Mouse (Mus musculus): Measurements from ENCODE around the gene Akirin1.

Gene Akirin1

DNA sequence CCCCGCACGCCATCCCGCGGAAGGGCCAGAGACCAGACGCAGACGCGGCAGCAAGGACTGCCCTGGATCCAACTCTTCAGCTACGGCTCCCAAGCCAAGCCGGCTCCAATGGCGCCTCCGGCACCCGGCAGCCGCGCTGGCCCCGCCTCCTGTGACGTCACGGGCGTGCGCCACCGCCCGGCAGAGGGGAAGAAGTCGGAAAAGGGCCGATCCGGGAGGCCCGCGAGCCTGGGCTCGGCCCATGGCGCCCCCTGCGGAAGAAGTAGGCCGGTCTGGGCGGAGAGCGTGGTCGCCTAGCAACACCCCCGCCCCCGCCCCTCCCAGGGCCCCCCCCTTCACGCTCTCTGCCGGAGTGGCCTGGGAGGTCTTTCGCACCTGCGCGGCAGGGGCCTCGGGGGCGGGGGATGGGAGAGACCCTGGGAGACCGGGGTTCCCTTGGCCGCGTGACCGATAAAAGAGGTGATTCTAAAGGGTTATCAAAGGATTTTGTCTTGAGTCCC, at the start of gene Akirin1:
TSS of gene Akirin1 (minus strand) at position 194 of the 500 bp plus-strand sequence.
- DNase-seq (ENCODE audit: low spot score in 2 of 2), result peak; percentile 96 to 97

DNA sequence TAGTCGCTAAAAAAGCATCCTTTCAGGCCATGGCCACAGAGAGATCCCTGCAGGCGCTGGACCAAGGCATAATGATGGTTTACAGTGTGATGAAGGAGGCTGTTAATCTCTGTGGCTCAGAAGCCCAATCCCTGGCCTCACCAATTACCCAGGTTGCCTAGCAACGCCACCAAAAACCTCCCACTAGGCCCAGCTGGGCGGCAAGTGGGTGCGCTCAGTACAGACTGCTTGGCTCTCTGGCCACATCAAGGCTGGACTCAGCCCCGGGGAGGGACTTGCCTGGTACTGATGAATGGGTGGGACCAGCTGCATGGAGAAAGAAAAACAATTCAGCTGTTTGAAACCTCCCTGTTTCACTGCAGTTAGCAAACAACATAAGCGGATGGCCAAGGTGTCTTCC, 47.7 kb upstream of the Akirin1 start:
- DNase-seq (ENCODE audit: low spot score in 2 of 2), result no peak

DNA sequence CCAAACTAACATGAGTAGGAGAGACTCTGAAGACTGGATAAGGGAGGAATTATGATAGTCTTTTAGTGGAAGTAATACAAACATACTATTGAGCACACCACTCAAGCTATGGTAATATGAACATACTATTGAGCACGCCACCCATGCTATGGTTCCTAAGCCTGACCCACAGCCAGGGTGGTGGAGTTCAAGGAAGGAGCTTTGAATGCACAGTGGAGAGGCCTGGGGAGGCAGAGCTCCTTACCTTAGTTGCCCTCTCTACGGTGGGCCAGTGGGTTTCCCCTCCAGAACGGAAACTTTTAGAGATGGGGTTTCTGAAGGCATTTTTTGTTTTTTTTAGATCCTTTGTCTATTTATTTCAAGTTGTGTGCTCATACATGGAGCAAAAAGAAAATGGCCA, 47.3 kb upstream of the Akirin1 start:
- DNase-seq (ENCODE audit: low spot score in 2 of 2), result no peak

DNA sequence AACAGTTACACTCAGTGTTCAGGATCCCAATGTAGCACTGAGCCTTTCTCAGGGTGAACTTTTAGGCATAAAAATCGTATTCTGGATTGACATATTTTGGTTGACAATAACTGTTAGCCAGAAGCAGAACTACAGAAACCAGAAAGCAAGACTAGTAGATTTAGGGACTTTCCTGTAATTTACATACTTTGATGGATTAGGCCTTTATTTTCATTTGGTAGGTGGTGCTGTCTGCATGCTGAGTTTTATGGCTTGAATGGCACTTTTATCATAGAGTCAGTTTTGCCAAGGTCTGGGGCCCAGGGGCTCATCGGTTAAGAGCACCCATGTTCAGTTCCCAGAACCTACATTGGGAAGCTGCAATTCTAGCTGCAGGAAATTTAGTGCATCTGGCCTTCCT, 44.9 kb upstream of the Akirin1 start:
- no peak for DNase-seq (ENCODE audit: low spot score in 2 of 2)

DNA sequence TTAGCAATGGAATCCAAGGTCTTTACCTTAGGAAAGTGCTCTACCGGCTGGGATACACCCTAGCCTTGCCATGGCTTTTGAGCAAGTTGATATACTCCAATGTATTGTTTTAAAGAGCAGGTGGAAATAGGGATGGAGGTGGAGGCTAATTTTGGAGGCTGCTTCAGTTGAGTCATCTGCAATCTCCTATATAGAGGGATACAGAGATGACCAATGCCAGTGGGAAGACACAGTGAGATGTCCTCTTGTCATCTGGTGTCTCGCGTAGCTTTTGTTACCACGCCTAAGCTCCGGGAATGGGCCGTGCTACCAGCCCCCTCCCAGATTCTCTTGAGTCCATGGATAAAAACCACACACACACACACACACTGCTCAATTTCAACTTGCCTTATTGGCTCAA, 43.0 kb upstream of the Akirin1 start:
- DNase-seq (ENCODE audit: low spot score in 2 of 2), result no peak

DNA sequence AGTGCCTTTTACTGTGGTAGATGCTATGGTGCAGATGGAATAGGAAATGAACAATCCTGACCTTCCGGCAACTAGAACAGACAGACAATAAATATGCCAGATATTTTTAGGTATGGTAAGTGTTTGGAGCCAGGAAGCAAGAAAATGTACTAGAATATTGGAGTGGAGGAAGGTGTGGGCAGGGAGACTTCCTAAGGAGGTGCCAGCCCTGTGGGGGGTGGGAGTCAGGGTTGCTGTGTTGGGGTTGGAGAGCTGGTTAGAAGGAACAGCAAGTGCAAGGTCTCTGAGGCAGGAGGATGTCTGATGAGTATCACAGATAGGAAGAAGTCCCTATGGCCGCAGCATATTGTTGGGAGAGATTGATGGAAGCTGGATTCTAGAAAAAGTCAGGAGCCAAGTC, 42.5 kb upstream of the Akirin1 start:
- DNase-seq (ENCODE audit: low spot score in 2 of 2), result no peak

DNA sequence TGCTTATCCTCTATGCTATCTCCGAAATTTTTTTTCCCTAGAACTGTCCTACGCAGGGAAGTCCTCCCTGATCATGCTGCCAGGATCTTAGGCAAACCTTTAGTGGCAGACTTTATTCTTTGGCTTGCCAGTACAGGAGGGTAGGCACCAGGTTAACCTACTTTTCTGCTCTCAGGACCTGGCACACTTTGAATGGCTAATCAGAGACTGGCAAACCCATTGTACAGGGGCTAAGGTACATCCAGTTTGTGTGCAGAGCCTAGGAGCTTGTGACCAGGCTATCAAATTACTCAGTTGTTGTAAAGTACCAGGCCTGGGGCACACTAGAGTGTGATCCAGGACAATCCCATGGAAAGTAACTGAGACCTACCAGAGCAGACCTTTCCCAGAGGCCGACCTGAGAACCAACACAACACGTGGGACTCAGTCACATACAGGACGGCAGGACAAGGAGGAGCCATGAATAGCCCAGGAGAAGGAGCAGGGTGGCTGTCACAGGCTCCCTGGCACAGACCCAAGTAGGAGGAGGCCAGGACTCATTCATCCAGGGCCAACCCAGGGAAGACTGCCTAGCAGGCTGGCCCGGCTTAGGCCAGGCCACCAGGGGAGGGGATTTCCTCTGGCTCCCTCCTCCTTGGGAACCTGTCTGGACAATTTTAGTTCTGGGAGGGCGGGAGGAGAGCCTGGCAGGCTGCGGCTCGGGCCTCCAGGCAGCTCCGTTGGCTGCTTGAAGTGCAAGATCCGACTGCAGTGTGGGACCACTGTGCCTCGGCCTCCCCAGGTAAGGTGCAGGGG, 37.2 kb upstream of the Akirin1 start, which contains the start of gene Rhbdl2:
TSS of gene Rhbdl2 (plus strand) at position 684 of the 795 bp plus-strand sequence.
- DNase-seq (ENCODE audit: low spot score in 2 of 2), result peak; percentile 63 to 77

DNA sequence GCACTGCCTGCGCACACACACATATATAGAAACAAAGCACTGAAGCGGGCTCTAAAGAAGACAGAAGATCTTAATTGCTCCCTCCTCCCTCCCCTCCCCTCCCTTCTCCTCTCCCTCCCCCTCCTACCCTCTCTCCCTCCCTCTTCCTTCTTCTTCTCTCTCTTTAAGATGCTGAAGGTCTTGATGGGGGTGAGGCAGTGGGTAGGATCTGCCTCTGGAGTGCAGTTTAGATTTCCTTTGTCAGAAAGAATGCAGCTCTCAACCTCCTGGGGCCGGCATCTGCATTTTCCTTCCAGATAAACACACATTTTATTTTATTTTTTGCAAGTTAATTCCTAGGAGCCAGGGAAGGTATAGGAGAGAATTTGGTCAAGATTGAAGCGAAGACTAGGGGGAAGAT, 18.1 kb upstream of the Akirin1 start:
- no peak for DNase-seq (ENCODE audit: low spot score in 2 of 2)

DNA sequence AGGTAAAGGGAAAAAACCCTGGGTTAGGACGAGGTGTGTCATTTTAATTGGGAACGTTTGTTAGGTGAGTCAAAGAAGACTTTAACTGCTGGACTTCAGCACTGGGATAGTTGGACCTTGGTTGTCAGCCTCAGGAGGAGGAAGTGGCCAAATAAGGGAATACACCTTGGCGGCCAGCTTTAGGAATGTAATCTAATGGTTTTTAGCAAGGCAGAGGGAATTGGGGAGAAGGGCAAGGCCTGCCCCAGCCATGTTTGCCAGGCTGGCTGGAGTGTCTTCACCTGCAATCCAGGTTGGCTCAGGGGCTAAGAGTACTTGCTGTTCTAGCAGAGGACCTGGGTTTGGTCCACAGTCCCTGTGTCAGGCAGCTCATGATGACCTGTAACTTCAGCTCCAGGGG, 17.7 kb upstream of the Akirin1 start:
- no peak for DNase-seq (ENCODE audit: low spot score in 2 of 2)

DNA sequence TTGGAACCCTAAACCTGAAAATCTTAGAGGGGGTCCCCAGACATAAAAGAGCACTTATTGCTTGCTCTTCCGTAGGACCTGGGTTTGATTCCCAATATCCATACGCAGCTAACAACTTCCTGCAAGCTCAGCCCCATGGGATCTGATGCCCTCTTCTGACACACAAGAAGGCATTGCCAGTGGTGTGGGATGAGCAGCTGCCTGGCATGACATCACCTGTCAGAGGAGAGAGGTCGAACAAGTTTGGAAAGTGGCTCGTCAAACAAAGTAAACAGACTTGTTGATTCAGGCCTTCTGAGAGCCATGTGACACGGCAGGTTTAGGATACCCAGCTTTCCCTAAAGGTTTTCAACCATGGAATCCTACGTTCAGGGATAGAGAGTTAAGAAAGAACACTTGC, 14.9 kb upstream of the Akirin1 start:
- DNase-seq (ENCODE audit: low spot score in 2 of 2), result no peak

DNA sequence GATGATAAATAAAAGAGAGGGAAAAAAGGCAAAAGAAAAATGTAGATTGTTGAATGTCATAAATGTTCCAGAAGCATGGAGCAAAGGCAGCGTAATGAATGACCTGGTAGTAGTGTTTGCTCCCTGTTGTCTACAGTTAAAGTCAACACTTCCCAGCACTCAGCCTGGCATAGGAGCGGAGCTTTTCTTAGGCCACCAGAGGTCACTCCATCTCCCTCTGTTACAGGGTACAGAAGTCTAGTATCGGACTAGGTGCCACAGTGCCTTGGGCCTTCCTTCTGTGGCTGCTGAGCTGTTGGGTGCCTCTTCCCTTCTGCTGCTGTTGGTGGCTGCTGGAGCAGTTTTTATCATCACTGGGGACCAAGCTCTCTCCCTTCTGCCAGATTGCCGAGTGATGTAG, 8.2 kb upstream of the Akirin1 start:
- peak; percentile 14 to 21 for DNase-seq (ENCODE audit: low spot score in 2 of 2)

DNA sequence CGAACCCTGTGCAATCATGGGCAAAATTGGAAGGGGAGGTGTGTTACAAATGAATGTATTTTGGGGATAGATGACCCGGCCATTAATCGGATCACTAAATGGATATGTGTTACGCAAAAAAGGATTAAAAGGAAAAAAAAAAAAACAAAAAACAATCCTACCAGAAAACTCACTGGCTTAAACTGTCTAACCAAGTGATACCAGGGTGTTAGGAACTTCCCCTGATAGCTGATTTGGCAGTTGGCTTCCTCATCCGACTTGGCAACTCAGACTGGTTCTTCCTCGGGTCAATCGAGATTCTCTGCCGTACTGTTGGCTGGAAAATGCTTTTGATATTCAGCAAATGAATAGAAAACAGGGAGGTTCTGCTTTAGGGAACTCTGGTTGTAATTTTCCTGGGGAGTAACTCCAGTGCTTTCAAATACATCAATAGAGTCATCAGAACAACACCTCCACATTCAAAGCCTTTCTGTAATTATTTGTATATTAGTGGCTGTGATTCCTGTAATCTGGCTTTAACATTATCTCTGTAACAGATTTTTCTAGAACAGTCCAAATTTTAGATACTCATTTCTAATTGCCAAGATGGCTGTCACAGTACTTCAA, 665 bp upstream of the Akirin1 start:
- DNase-seq (ENCODE audit: low spot score in 2 of 2), result peak in 1 of 2 experiments; percentile 10

DNA sequence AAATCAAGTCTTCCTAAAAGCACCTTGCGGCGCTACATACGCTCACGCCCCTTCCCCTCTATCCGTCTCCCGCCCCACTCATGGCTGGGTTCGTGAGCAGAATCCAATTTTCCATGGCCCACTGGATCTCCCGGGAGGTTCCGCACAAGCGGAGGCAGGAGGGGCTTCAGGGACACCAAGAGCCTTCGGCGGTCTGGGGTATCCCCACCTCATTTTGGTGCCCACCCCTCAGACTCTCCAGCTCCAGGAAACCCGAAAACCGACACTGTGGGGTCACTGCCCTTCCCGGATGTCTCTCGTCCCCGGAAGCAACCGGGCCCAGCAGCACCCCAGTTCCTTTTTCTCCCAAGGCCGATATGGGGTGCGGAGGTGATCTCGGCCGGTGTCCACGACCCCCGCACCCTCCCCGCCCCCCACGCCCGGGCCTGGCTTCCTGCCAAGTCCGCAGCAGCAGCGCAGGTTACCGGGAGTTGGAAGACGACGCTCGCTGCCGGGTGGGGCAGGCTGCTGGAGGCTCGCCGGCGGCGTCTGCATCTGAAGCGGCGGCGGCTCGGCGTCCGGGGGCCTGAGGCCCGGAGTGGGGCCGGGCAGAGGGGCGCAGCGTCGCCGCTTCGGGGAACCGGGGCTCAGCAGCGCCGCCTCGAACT, 538 bp downstream of the Akirin1 start:
- peak; percentile 16 to 33 for DNase-seq (ENCODE audit: low spot score in 2 of 2)

DNA sequence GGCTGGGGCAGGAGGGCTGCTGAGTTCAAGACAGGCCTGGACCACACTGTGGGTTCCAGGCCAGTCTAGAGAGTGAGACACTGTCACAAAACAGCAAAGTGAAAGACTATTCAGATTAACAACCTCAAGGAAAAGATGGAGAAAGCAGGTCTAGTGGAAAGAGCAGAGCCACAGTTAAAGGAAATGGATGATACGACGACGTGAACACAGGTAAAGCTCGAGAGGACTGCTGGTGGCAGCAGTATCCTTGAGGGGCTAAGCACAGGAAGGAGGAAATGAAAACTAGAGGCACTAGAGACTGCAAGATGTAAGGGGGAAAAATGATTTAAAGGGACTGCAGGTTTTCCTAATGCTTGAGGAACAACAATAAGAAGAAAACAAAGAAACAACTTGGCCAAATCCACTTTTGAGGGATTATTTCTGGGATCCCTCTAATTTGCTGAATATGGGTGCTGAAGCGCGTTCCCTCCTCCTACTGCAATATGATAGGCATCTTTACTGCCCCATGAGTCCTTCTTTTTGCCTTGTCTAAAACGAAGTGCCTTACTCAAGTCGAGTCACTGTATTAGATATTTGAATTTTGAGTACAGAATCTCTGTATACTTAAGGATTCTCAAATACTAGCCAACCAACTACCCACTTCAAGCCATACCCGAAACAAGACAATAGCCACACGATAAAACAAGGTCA, 1.3 kb downstream of the Akirin1 start:
- DNase-seq (ENCODE audit: low spot score in 2 of 2), result no peak

DNA sequence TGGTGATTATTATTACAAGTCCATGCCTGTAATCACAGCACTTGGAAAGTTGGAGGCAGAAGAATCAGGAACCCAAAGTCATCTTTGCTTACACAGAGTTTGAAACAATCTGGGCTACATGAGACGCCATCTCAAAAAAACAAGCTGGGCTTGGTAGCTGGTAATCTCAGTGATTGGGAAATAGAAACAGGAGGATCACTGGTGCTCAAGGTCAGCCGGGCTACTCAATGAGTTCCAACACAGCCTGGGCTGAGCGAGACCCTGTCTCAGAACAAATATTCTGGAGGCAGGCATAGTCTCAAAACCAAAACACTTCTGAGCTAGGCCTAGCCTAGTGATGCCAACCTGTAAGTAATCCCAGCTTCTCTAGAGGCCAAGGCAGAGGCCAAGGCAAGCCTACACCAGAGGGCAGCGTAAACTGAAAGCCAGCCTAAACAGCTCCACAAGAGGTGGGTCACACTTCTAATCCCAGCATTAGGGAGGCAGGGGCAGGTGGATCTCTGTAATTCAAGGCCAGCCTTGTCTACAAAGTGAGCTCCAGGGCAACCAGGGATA, 4.8 kb downstream of the Akirin1 start:
- no peak for DNase-seq (ENCODE audit: low spot score in 2 of 2)

DNA sequence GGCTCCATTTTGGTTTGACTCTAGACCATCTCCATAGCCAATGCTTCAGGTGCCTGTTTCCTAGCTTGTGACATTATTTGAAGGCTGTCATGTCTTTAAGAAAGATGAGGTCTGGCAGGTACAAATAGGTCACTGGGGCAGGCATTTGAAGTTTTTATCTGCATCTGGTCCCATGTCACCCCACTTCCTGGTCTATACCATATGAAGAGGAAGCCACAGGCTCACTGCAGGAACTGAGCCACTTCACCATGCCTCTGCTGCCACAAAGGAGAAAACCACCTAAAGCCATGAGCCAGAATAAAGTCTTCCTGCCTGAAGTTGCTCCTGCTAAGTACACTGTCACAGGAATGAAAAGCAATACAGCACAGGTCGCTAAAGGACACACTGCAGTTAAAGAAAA, 7.3 kb downstream of the Akirin1 start:
- DNase-seq (ENCODE audit: low spot score in 2 of 2), result no peak

DNA sequence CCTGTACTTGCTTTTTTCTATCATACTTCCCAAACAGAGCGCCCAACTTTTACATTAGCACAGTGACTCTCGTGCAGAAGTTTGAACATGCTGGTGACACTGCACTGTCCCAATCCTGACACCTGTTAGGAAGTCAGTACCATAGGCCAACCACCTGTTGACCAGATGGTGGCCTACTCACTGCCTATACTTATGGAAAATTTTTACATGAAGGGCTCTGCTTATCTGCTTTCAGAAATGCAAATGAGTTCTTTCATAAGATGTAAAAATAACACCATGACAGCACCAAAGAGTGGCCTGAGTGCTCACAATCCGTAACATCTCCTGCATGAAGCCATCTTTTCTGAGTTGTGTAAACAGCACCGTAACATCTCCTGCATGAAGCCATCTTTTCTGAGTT, 11.4 kb downstream of the Akirin1 start:
- DNase-seq (ENCODE audit: low spot score in 2 of 2), result no peak

DNA sequence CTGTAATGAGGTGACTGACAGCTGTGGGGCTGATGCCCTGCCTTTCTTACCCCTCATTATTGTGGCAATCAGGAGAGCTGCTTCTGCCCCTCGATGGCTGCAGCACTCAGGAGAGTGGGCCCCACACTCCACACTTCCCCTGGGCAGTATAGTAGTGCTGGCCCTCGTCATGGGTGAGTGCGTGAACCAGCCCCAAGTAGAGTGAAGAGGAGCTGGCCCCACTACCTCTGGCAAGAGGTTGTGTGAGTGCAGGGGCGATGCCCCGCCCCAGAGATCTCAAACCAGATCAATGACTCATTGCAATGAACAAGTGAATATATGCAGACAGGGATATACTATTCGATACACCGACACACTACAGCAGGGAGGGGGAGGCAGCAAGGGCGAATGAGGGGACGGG, 16.6 kb downstream of the Akirin1 start:
- DNase-seq (ENCODE audit: low spot score in 2 of 2), result no peak

DNA sequence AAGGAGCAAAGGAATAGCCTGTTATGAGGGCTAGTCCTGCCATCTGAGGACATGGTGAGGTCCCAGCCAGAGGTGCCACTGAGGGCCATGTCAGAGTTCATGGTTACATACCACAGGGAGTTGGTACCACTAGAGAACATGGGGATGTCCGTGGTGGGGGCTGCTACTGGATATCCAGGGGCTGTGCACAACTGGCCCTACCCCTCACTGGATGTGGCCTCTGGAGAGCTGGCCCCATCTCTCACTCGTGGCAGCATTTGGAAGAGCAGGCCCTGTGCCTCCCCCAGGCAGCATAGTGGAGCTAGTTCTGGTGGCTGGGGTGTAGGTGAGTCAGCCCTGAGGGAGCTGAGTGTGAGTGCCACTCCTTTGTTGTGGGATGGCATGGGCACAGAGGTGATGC, 17.2 kb downstream of the Akirin1 start:
- no peak for DNase-seq (ENCODE audit: low spot score in 2 of 2)

DNA sequence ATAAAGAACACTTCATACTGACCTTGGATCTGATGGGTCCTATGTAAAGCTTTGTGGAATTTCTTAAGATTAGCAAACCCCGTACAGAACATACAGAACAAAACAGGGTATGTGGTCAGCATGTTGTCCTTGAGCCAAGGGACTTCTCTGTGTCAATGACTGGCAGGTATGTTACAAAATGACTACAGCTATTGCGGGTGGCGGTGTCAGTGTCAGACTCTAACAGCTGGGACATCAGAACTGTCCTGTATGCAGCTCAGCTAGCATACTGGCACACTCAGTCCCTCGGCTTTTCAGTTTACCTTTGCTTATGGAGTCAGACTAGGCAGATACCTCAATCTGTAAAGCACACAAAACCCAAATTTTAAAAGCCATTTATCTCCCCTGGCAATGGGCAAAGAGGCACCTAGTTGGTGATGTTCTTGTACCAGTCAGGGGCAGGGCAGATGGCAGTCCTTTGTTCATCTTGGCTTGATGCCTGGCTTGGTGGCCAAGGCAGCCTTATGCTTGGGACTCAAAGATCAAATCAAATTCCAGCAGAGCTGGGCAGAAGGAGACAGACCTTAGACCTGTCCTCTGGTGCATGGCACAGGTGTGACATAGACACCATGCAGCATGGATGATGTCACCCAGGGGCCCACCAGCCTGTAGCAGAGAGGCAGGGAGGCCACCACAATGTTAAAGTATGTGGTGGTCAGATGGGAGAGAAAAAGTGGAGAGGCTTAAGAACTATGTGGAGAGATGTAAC, 17.8 kb downstream of the Akirin1 start:
- no peak for DNase-seq (ENCODE audit: low spot score in 2 of 2)

DNA sequence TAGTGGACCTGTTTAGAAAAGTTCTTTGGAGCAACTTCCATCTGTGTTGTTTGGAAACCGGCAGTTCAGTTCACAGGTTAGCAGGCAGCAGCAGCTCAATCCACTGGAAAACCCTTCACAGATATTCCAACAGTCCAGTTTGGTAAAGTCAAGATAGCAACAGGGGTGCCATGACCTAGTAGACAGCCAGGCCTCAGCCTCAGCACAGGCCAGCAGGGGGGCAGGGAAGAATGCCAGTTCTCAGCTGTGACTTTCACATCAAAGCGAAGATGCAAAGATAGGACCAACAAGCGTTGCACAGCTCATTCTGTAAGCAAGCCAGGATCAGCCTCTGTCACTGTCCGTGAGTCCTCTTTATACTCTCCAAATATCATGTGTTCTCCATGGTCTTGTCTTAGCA, 28.4 kb downstream of the Akirin1 start:
- no peak for DNase-seq (ENCODE audit: low spot score in 2 of 2)
